Mouse (Mus musculus) hindbrain, postnatal 0 days (tissue): ENCODE data around the gene Hells. TPM values are rescaled to one million over a fixed set of nuclear protein-coding genes. Genes with fewer than 3 reads are reported as not detected.

ENCODE experiments used
- ATAC-seq: fragments of 200-750 bp; cut with Nextera tagmentation; 2 replicates; pipeline ENCODE4 v1.8.0; 2017; ENCODE audit warnings: mild to moderate bottlenecking, moderate TSS enrichment, moderate library complexity
- DNase-seq: peaks from one replicate; pipeline ENCODE4 v3.0.0-alpha.2; 2015; ENCODE audit warnings: low spot score
- H3K27ac ChIP-seq: fragments of 300-500 bp; sonication (generic); 2 replicates; pipeline ENCODE4 v1.5.1; 2014; ENCODE audit warnings: mild to moderate bottlenecking
- H3K27me3 ChIP-seq: fragments of 300-500 bp; sonication (generic); 2 replicates; pipeline ENCODE4 v1.6.1; 2014; ENCODE audit warnings: low read length, mixed read lengths; ENCODE audit not compliant: insufficient read depth
- H3K36me3 ChIP-seq: fragments of 300-500 bp; sonication (generic); 2 replicates; pipeline ENCODE4 v1.6.1; 2014; ENCODE audit warnings: low read length, mixed read lengths; ENCODE audit not compliant: insufficient read depth
- H3K4me1 ChIP-seq: fragments of 300-500 bp; sonication (generic); 2 replicates; pipeline ENCODE4 v1.6.1; 2014; ENCODE audit warnings: antibody characterized with exemption, low read length, mixed read lengths; ENCODE audit not compliant: insufficient read depth
- H3K4me2 ChIP-seq: fragments of 300-500 bp; sonication (generic); 2 replicates; pipeline ENCODE4 v1.6.1; 2014; ENCODE audit warnings: low read depth, mild to moderate bottlenecking, low read length, moderate library complexity, mixed read lengths
- H3K4me3 ChIP-seq: fragments of 300-500 bp; sonication (generic); 2 replicates; pipeline ENCODE4 v1.5.1; 2014; ENCODE audit warnings: low read length
- H3K9ac ChIP-seq: fragments of 300-500 bp; sonication (generic); replicated peaks from 2 replicates; pipeline ENCODE4 v1.6.1; 2014; ENCODE audit warnings: mild to moderate bottlenecking, low read length, moderate library complexity, mixed read lengths
- H3K9me3 ChIP-seq: fragments of 300-500 bp; sonication (generic); 2 replicates; pipeline ENCODE4 v1.6.1; 2016; ENCODE audit warnings: low read length, mixed read lengths
- CTCF ChIP-seq: IDR thresholded peaks from 2 replicates; pipeline ENCODE4 v1.5.1; 2016; ENCODE audit warnings: antibody characterized with exemption, control low read depth, low read depth
- WGBS: fragments of 180-500 bp; shearing (Covaris S2); extraction: QIAGEN DNeasy Blood & Tissue Kit; methylation state at CpG from one replicate; pipeline ENCODE4 v1.1.7; 2014; 5-methylcytosine and 5-hydroxymethylcytosine counted together
- polyA plus RNA-seq: library from polyadenylated mRNA; unstranded; fragments of >200 nt; fragmentation: Nextera tagmentation; extraction: Ambion mirVana; gene quantifications from 2 replicates; pipeline ENCODE4 v1.2.1, GENCODE M21; 2015
- total RNA-seq: library from RNA; depleted of rRNA; stranded (reverse); fragments of >200 nt; gene quantifications from 2 replicates; pipeline ENCODE4 v1.2.3, GENCODE M21; 2014

Gene Hells
- total and polyA plus RNA-seq, 2 experiments from 2014 or later, result 7.0 to 7.8 TPM

DNA sequence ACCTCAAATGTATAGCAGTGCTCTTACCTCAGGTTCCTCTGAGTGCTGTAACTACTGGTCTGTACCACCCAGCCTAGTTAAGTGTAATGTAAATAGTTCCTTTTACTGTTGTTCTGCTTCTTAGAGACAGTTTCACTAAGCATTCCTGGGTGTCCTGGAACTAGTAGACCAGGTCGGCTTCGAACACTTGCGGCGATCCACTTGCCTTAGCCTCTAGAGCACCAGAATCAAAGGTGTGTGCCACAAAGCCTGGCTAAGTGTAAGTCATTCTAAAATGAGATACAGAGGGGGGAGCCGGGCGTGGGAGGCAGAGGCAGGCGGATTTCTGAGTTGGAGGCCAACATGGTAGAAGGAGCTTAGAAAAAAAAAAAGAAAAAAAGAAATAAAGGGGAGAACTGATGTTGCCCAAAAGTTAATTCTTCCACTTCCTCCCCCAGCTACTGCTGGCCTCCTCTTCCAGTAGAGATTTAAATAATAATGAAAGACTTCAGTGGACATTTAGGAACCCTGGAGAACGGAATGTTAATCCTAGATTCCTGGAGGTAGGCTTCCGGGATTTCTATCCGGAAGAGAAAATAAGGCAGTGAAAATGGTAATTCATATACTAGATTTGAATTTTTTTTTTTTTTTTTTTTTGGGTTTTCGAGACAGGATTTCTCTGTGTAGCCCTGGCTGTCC, 2.1 kb upstream of the Hells start:
- Histone ChIP-seq H3K27me3 (no peaks in the 10 kb centered on the region), H3K9me3 (no peaks in the 10 kb centered on the region), H3K4me3 (no peak overlapping the region), H3K4me2 (no peak overlapping the region), H3K4me1 (no peaks in the 10 kb centered on the region), H3K9ac (no peak overlapping the region), H3K27ac (no peak overlapping the region), H3K36me3 (no peaks in the 10 kb centered on the region)
- no peak for TF ChIP-seq CTCF
- ATAC-seq, result no peak
- DNase-seq, result no peak
- 96% methylated on average over 10 of the region's 11 CpGs for WGBS

DNA sequence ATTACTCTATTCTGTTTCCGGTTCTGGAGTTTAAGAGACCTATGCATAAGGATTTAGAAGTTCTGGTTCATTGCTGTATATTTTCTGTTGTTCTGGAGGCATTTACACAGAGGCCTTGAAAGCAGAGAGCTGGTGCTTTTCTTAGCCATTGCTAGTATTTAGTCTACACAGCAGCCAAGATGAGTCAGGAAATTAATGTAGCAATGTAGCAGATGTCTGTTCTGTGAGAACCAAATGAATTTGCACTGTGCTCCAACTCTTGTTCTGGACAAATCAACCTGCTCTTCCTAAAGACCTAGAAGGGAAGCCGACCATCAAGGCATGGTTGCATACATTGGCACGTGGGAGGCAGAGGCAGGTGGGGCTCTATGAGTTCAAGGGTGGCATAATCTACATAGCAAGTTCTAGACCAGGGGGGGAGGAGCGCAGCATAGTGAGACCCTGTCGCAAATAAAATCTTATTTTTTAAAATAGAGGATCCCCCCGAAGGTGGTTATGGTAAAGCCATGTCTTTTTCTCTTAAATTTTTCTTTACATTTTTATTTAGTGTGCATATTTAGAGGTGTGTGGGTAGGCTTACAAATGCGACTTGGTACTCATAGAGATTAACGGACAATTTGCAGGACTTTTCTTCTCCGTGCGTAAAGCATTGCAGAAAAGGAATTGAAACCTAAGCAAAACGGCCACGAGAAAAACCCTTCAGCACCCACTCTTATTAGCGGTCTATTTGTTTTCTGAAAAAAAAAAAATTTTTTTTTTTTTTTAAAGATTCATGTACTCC, 1.1 kb upstream of the Hells start:
- 74% methylated on average over 13 of the region's 13 CpGs for WGBS
- no peaks in the 10 kb centered on the region for H3K9me3 ChIP-seq
- no peak for TF ChIP-seq CTCF

DNA sequence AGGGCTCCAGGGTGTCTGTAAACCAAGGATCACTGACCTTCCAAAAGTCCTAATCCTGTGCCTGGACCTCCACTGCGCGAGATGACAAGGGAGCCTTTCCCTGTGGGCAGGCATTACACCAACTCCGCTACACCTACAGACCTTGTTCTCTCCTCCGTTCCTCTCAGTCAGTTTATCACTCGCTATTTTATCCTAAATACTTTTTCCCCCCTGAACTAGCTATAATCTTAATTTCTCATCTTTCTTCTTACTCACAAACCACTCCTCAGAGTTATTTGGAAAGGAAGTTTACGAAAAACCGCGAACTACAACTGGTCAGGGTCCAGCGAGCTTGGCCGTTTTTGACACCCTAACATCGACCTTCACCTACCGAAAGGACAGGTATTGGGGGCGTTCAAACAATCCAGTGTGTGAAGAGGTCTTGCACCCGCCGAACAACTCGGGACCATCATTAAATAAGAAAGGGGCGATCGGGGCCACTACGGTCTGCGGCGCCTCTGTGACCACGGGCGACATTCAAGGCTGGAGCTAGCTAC, 395 bp upstream of the Hells start:
- Histone ChIP-seq H3K9me3 (no peaks in the 10 kb centered on the region), H3K9ac (peak overlapping the region; percentile 78), H3K36me3 (no peaks in the 10 kb centered on the region), H3K4me2 (peak overlapping the region; percentile 82), H3K4me3 (peak overlapping the region; percentile 92), H3K27me3 (no peaks in the 10 kb centered on the region), H3K4me1 (no peaks in the 10 kb centered on the region), H3K27ac (peak overlapping the region; percentile 56; the same call in 1 of the 2 replicates)
- 1% methylated on average over 23 of the region's 23 CpGs for WGBS
- TF ChIP-seq CTCF, result no peak
- no peak for DNase-seq
- ATAC-seq, result 0 out of 2 replicates have a peak, but pooled peaks have one; percentile 35

More for the DNA sequence above, 1.1 kb upstream of the Hells start:
- Histone ChIP-seq H3K9ac (peak overlapping the region; percentile 78), H3K36me3 (no peaks in the 10 kb centered on the region), H3K4me1 (no peaks in the 10 kb centered on the region), H3K27ac (no peak overlapping the region), H3K27me3 (no peaks in the 10 kb centered on the region), H3K4me3 (peak overlapping the region; percentile 92), H3K4me2 (peak overlapping the region; percentile 82)
- DNase-seq (no peak), ATAC-seq (no peak)

DNA sequence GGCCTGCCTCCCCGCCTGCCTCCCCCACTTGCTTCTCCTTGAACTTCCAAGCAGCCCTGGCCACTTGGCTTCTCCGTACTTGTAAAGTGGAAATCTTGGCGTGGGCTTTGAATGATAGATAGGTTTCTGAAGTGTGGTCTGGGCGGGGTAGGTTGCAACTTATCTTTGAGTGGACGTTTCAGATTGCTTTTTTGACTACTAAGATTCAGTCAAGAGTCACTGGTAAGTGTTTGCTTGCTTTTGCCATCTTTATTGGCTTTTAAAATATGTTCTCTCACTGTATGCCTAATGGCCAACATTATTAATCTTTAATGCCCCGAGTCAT, 813 bp downstream of the Hells start:
- peak; percentile 7 for DNase-seq
- Histone ChIP-seq H3K9ac (peak overlapping the region; percentile 78), H3K4me3 (peak overlapping the region; percentile 92), H3K27ac (no peak overlapping the region), H3K4me2 (peak overlapping the region; percentile 82), H3K27me3 (no peaks in the 10 kb centered on the region), H3K4me1 (no peaks in the 10 kb centered on the region), H3K36me3 (no peaks in the 10 kb centered on the region), H3K9me3 (no peaks in the 10 kb centered on the region)
- ATAC-seq, result 0 out of 2 replicates have a peak, but pooled peaks have one; percentile 6
- TF ChIP-seq CTCF, result no peak
- 2% methylated on average over 6 of the region's 6 CpGs for WGBS

DNA sequence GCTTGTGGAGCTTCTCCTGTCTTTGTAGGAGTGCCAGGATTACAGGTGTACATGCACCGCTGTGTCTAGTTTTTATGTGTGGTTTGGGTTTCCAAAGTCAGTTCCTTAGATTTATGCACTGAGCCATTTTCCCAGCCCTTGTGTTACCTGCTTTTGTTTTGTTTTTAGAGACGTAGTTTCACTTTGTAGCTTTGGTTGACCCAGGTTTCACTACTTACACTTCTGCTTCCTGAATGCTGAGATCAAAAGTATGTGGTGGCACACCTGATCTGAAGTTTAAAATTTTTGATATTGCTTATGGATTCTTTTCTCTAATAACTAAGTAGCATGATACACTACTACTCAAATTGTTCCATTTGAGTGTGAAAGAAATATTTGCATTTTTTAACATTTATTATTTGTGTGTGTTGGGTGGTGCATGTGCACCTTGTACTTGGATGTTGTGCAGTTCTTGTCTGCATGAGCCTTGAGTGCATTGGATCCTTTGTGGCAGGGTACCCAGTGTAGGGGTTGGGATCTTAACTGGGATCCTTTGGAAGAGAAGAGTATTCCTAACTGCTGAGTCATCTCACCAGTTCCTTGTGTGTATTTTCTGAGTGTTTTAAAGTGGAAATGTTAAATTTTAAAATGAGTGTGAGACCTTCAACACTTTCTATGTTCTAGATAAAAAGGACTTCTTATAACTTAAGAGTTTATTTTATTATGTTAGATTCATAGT, 14.0 kb downstream of the Hells start:
- WGBS, result 88% methylated on average over 2 of the region's 2 CpGs
- no peak for TF ChIP-seq CTCF
- ATAC-seq, result no peak

DNA sequence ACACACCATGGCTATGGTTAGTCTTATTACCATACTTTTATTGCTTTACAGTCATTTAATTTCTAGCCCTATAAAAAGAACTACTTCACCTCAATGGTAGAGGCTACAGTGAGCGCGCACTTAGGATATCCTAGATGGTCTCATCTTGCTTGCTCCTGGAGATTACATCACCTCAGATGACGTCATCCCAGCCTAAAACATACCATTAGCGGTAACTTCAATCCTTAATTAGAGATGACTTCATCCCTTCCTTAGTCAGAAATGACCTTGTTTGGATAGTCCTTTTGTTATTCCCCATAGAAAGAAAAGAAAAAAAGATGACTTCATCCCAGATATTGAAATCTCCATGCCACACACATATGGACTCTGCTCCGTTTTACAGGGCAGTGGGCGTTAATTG, 40.0 kb downstream of the Hells start:
- 88% methylated on average over 6 of the region's 6 CpGs for WGBS
- no peak for DNase-seq
- H3K9me3 ChIP-seq, result no peaks in the 10 kb centered on the region
- no peak for ATAC-seq
- no peaks in the 10 kb centered on the region for H3K27me3 ChIP-seq
- no peak overlapping the region for H3K9ac ChIP-seq
- H3K4me2 ChIP-seq, result no peak overlapping the region
- no peak overlapping the region for H3K27ac ChIP-seq
- no peaks in the 10 kb centered on the region for H3K4me1 ChIP-seq
- no peak for TF ChIP-seq CTCF
- H3K4me3 ChIP-seq, result no peak overlapping the region
- no peaks in the 10 kb centered on the region for H3K36me3 ChIP-seq

More for the DNA sequence above, 14.0 kb downstream of the Hells start:
- H3K9me3 ChIP-seq, result no peaks in the 10 kb centered on the region
- H3K36me3 ChIP-seq, result no peaks in the 10 kb centered on the region
- H3K4me2 ChIP-seq, result no peak overlapping the region
- H3K4me3 ChIP-seq, result no peak overlapping the region
- H3K27me3 ChIP-seq, result no peaks in the 10 kb centered on the region
- no peaks in the 10 kb centered on the region for H3K4me1 ChIP-seq
- no peak overlapping the region for H3K9ac ChIP-seq
- no peak for DNase-seq
- H3K27ac ChIP-seq, result no peak overlapping the region
